Mouse (Mus musculus) liver, embryonic 12.5 days (tissue): ENCODE data around the gene Clic4. TPM values are rescaled to one million over a fixed set of nuclear protein-coding genes. Genes with fewer than 3 reads are reported as not detected.
A peak's percentile ranks its signal among the peaks of the same experiment; 100 is the strongest.
"Not testable (repeated sequence)": the region's sequence is repeated elsewhere in the genome, so short reads cannot be mapped to it uniquely, and the experiment has no call there.

Source experiments
- ATAC-seq: fragments of 200-750 bp; cut with Nextera tagmentation; 2 replicates; pipeline ENCODE4 v1.8.0; 2017; ENCODE audit warnings: moderate number of reproducible peaks, mild to moderate bottlenecking, moderate library complexity
- H3K27ac ChIP-seq: fragments of 300-500 bp; sonication (generic); 2 replicates; pipeline ENCODE4 v1.5.1; 2016; ENCODE audit warnings: mild to moderate bottlenecking
- H3K27me3 ChIP-seq: fragments of 300-500 bp; sonication (generic); replicated peaks from 2 replicates; pipeline ENCODE4 v1.6.1; 2016; ENCODE audit warnings: mild to moderate bottlenecking, moderate library complexity
- H3K36me3 ChIP-seq: fragments of 300-500 bp; sonication (generic); 2 replicates; pipeline ENCODE4 v1.6.1; 2016; ENCODE audit warnings: mild to moderate bottlenecking, moderate library complexity
- H3K4me1 ChIP-seq: fragments of 300-500 bp; sonication (generic); 2 replicates; pipeline ENCODE4 v1.6.1; 2016
- H3K4me2 ChIP-seq: fragments of 300-500 bp; sonication (generic); 2 replicates; pipeline ENCODE4 v1.6.1; 2016; ENCODE audit warnings: mild to moderate bottlenecking, moderate library complexity
- H3K4me3 ChIP-seq: fragments of 300-500 bp; sonication (generic); 2 replicates; pipeline ENCODE4 v1.5.1; 2016; ENCODE audit warnings: mild to moderate bottlenecking, moderate library complexity
- H3K9ac ChIP-seq: fragments of 300-500 bp; sonication (generic); 2 replicates; pipeline ENCODE4 v1.6.1; 2016; ENCODE audit warnings: mild to moderate bottlenecking, moderate library complexity
- H3K9me3 ChIP-seq: fragments of 300-500 bp; sonication (generic); replicated peaks from 2 replicates; pipeline ENCODE4 v1.6.1; 2016; ENCODE audit warnings: mild to moderate bottlenecking, moderate library complexity
- WGBS: fragments of 180-500 bp; shearing (Covaris S2); methylation state at CpG from one replicate; pipeline ENCODE4 v1.1.7; 2016; ENCODE audit not compliant: insufficient replicate concordance; 5-methylcytosine and 5-hydroxymethylcytosine counted together
- polyA plus RNA-seq: library from polyadenylated mRNA; unstranded; fragments of >200 nt; fragmentation: Nextera tagmentation; extraction: Ambion mirVana; gene quantifications from 2 replicates; pipeline ENCODE4 v1.2.1, GENCODE M21; 2016

The Clic4 gene
- polyA plus RNA-seq, 1 experiment from 2014 or later, result 161 TPM

DNA sequence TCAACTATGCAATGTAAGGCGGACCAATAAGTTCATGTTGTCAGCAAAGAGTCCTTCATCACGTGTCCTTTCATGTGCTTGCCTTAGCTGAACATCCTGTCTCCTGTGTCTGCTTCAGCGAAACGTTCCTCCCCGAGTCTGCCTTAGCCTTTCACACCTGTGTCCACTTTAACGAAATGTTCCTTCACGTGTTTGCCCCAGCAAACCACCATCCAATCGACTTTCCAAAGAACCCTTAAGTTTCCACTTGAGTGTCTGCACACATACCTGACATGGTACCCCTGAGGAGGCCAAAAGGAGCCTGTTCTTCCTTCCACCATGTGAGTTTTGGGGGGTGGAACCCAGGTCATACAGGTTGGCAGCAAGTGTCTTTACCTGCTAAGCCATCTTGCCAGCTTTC, 18.6 kb upstream of the Clic4 start:
- WGBS, result 85% methylated on average over 8 of the region's 8 CpGs
- H3K9me3 ChIP-seq, result no peaks in the 10 kb centered on the region
- H3K27ac ChIP-seq, result peak overlapping the region; percentile 72; the same call in 1 of the 2 replicates

DNA sequence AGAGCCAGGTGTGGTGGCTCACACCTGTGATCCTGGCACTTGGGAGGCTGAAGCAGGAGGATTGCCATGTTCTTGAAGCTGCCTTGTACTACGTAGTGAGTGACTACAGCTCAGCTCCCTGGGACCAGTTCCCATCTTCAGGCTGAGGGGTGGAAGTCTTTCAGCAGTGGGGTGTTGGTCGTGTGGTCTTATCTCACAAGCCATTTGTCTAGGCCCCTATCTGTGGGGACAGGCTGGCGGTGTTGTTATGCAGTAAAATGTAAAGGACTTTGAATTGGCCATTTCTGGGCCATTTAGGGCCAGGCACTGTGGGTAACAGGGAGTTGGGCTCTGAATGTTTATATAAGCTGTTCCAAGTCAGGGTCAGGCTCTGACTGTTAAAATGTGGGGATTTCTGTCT, 15.4 kb upstream of the Clic4 start:
- Histone ChIP-seq H3K4me3 (peak overlapping the region; percentile 14), H3K36me3 (no peaks in the 10 kb centered on the region), H3K9ac (peak overlapping the region; percentile 72), H3K9me3 (no peaks in the 10 kb centered on the region), H3K27me3 (no peaks in the 10 kb centered on the region), H3K4me2 (peak overlapping the region; percentile 71), H3K27ac (peak overlapping the region; percentile 98), H3K4me1 (peaks cover 78% of the 10 kb centered on the region)
- ATAC-seq, result peak; percentile 87
- 11% methylated on average over 3 of the region's 3 CpGs for WGBS

More for the DNA sequence above, 18.6 kb upstream of the Clic4 start:
- no peak for ATAC-seq
- H3K36me3 ChIP-seq, result no peaks in the 10 kb centered on the region
- no peak overlapping the region for H3K4me2 ChIP-seq
- peaks cover 62% of the 10 kb centered on the region for H3K4me1 ChIP-seq
- no peaks in the 10 kb centered on the region for H3K27me3 ChIP-seq
- no peak overlapping the region for H3K4me3 ChIP-seq
- H3K9ac ChIP-seq, result no peak overlapping the region

DNA sequence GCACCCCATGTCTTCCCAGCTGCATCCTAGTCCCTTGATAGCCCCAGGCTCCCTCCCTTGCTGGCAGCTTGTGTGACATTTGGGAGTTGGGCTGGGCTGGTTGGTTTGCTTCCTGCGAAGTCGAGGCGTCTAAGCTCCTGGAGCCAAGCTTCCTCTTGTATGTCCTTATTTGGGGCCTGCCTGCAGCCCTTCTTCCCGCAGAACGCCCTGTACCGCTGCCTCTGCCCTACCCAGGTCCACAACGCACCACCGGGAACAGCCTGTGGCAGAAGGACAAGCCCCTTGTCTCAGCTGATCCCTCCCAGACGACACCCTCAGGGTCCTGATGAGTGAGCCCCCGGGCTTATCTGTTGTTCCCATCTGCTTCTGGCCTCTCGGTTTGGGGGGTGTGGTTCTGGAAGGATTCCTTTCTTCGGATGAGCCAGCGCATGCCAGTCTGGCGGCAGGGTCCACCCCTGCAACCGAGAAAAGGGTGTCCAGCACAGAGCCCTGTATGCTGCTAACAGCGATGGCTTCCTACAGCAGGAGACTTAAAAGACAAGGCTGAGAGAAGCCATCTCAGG, 14.3 kb upstream of the Clic4 start:
- Histone ChIP-seq H3K4me1 (peaks cover 69% of the 10 kb centered on the region), H3K27me3 (no peaks in the 10 kb centered on the region), H3K27ac (peak overlapping the region; percentile 98), H3K9me3 (no peaks in the 10 kb centered on the region), H3K36me3 (no peaks in the 10 kb centered on the region), H3K4me3 (peak overlapping the region; percentile 27), H3K9ac (peak overlapping the region; percentile 72), H3K4me2 (peak overlapping the region; percentile 71)
- peak; percentile 81 for ATAC-seq
- 2% methylated on average over 16 of the region's 16 CpGs for WGBS

DNA sequence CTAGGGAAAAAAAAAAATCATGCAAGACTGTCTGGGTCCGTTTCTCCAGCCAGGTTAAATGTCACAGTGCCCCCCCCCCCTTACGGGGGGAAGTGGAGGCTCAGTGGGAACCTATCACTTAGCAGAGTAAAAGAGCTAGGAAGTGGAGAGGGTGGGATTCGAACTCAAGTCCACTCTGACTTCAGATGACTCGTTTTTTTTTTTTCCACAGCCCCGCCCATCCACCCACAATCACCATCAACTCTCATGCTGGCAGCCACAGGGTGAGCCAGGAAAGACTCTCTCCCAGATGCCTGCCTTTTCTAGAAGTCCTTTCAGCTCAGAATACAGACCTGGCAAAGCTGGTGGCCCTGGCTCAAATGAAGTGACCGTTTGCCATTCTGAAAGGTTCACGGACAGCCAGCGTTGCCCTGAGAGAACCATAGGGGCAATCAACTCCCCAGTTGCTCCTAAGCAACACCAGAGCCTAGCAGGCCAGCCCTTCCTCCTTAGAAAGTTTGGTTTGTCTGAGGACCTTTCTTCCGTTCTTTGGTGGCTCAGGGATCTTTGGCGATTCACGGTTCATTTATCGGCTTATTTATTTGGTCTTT, 13.5 kb upstream of the Clic4 start:
- no peaks in the 10 kb centered on the region for H3K9me3 ChIP-seq
- peak overlapping the region; percentile 71 for H3K4me2 ChIP-seq
- peak overlapping the region; percentile 72 for H3K9ac ChIP-seq
- H3K27ac ChIP-seq, result peak overlapping the region; percentile 98
- H3K4me1 ChIP-seq, result peaks cover 62% of the 10 kb centered on the region
- no peaks in the 10 kb centered on the region for H3K27me3 ChIP-seq
- H3K4me3 ChIP-seq, result peak overlapping the region; percentile 27
- 34% methylated on average over 12 of the region's 12 CpGs for WGBS
- no peak for ATAC-seq
- H3K36me3 ChIP-seq, result no peaks in the 10 kb centered on the region

DNA sequence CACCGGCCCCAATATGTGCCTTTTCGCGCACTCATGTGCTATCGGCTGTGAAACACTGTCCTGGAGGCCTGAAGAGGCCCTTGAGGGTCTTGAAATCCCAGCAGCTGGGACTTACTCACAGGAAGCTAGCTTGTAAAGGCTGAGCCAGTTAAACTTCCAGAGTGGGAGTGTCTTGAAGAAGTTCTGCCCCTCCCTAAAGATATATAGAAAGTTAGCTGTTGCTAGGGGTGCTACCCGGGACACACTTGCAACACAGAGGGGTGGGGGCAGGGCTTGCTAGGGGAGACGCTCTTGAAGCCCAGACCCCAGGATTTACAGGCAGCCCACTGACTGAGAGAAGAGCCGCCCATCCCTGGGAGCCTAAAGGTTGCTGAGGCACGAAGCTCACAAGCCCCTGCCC, 12.8 kb upstream of the Clic4 start:
- ATAC-seq, result no peak
- peak overlapping the region; percentile 98 for H3K27ac ChIP-seq
- no peaks in the 10 kb centered on the region for H3K36me3 ChIP-seq
- H3K4me2 ChIP-seq, result peak overlapping the region; percentile 71
- peak overlapping the region; percentile 72 for H3K9ac ChIP-seq
- no peaks in the 10 kb centered on the region for H3K9me3 ChIP-seq
- WGBS, result 43% methylated on average over 8 of the region's 8 CpGs
- no peaks in the 10 kb centered on the region for H3K27me3 ChIP-seq
- peaks cover 56% of the 10 kb centered on the region for H3K4me1 ChIP-seq
- H3K4me3 ChIP-seq, result peak overlapping the region; percentile 14; the same call in 1 of the 2 replicates

DNA sequence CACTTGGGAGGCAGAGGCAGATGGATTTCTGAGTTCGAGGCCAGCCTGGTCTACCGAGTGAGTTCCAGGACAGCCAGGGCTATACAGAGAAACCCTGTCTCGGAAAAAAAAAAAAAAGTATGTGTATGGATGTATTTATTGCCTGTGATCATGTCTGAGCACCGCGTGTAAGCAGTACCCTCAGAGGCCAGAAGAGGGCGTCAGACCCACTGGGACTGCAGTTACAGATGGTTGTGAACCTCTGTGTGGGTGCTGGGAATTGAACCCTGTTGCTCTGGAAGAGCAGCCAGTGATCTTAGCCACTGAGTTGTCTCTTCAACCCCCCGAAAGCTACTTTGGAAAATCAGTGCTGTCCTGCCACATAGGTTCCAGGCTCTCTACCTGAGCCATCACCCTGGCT, 11.3 kb upstream of the Clic4 start:
- Histone ChIP-seq H3K4me2 (no peak overlapping the region), H3K9me3 (no peaks in the 10 kb centered on the region), H3K4me3 (no peak overlapping the region), H3K27ac (no peak overlapping the region), H3K36me3 (no peaks in the 10 kb centered on the region), H3K27me3 (no peaks in the 10 kb centered on the region), H3K4me1 (peaks cover 47% of the 10 kb centered on the region), H3K9ac (no peak overlapping the region)
- ATAC-seq, result no peak
- WGBS, result 81% methylated on average over 7 of the region's 7 CpGs

DNA sequence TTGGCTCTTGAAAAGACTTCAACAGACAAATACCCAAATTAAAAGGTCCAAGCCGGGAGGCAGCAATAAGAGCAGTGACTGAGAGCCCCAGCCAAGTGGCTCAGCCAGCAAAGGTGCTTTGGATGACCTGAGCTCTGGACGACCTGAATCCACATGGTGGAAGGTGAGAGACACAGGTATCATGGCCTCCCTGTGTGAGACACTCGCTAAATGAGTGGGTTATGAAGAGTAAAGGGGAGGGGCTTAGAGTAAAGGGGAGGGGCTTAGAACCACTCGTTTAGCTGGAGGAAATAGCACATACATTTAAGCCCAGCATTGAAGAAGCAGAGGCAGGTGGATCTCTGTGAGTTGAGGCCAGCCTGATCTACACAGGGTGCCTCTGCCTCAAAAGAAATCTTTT, 10.8 kb upstream of the Clic4 start:
- Histone ChIP-seq H3K27ac (0 out of 2 replicates have a peak overlapping the region, but pooled peaks have one; percentile 41), H3K36me3 (no peaks in the 10 kb centered on the region), H3K9ac (no peak overlapping the region), H3K4me2 (no peak overlapping the region), H3K4me3 (no peak overlapping the region), H3K9me3 (no peaks in the 10 kb centered on the region), H3K27me3 (no peaks in the 10 kb centered on the region), H3K4me1 (peaks cover 43% of the 10 kb centered on the region)
- WGBS, result 63% methylated on average over 4 of the region's 4 CpGs
- ATAC-seq, result no peak

DNA sequence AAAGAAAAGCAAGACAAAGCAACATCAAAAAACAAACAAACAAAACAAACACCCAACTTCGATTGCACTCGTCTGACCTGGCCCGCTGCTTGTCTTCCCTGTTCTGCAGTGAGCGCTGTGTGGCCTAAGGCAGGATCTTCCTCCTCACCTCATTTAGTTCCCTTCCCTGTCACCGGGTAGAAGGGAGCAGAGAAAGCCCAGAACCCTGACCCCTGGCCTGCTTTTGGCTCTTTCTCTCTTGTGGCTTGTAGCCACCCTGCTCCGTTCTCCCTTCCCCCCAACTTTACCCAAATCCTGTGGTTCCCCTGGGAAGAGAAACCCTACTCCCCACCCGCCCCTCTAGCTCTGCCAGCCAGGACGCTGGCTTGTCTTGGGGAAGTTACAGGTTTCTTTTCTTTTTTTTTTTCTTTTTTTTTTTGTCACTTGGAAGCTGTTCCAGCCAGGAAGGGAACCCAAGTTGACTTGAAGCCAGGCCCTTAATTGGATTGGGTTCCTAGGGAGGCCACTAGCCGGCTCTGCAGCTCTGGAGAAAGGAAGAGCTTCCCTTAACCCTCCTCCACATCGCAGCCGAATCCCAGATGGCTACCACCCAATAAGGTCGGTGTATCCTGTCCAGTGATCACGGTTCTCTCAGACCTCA, 10.2 kb upstream of the Clic4 start:
- Histone ChIP-seq H3K9ac (no peak overlapping the region), H3K36me3 (no peaks in the 10 kb centered on the region), H3K4me2 (no peak overlapping the region), H3K27ac (0 out of 2 replicates have a peak overlapping the region, but pooled peaks have one; percentile 41), H3K27me3 (no peaks in the 10 kb centered on the region; the same call in 1 of the 2 replicates), H3K4me3 (no peak overlapping the region), H3K4me1 (peaks cover 39% of the 10 kb centered on the region), H3K9me3 (no peaks in the 10 kb centered on the region)
- WGBS, result 60% methylated on average over 13 of the region's 13 CpGs
- no peak for ATAC-seq

DNA sequence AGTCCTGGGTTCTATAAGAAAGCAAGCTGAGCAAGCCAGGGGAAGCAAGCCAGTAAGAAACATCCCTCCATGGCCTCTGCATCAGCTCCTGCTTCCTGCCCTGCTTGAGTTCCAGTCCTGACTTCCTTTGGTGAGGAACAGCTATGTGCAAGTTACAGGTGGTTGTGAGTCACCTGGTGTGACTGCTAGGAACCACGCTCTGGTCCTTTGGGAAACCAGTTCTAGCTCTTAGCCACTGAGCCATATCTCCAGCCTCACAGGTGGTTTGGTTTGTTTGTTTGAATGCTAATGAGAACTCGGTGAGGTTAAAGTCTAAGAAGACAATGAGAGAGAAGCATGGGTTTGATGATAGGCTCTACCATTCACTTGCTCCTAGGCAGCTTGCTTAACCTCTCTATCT, 7.4 kb upstream of the Clic4 start:
- peaks cover 35% of the 10 kb centered on the region for H3K4me1 ChIP-seq
- H3K4me2 ChIP-seq, H3K36me3 ChIP-seq, H3K27ac ChIP-seq, H3K4me3 ChIP-seq, H3K9me3 ChIP-seq, H3K9ac ChIP-seq, ATAC-seq, H3K27me3 ChIP-seq: not testable (repeated sequence)
- WGBS, result 61% methylated on average over 2 of the region's 2 CpGs

DNA sequence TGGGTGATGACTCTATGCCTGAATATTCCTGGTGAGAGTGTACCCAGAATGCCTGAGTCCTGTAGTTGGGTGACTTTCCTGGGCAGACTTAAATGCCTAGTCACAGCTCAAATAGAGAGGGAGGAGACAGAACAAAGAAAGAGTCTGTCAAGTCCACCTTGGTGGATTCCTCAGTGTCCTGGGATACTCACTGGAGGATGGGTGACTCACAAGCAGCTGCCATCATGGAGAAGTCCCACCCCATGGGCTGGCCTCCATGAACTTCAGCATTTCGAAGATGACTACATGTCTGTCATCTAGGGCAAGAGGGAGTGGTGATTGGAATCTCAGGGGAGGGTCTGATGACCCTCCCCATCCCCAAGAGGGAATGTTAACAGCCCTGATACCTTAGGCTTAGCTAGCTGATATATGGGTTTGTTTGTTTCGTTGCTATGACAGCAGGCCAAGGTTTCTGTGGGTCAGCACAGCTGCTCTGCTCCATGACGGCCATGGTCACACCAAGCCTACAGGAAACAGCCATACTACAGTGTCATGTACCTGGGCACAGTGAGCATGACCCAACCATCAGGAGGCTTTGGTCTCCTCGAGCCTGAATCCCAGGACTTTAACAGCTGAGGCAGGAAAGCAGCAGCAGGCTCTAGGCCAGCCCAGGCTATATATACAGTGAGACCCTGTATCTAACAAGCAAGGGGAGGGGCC, 4.2 kb upstream of the Clic4 start:
- no peak for ATAC-seq
- WGBS, result 63% methylated on average over 4 of the region's 4 CpGs

DNA sequence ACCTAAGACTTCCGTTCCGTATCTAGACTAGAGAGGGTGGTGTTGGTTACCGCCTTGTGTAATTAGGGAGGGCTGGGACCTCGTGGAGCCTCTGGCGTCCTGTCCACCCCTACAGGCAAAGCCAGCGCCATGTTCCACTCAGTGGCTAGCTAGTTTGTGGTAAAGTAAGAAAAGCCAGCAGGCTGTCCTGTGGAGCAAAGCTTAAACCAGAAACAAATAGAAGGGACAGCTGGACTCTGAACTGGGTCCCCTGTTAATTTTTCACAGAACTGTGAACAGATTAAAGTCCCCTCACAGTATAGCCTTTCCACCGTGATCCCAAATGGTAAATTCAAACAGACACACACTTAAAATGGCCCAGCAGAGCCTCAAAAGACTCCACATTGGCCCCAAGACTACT, 2.1 kb upstream of the Clic4 start:
- Histone ChIP-seq H3K4me3 (no peak overlapping the region), H3K4me2 (no peak overlapping the region), H3K36me3 (peaks cover 8% of the 10 kb centered on the region), H3K27me3 (no peaks in the 10 kb centered on the region; the same call in 1 of the 2 replicates), H3K4me1 (peaks cover 59% of the 10 kb centered on the region), H3K9me3 (no peaks in the 10 kb centered on the region), H3K27ac (peak overlapping the region; percentile 64), H3K9ac (no peak overlapping the region)
- WGBS, result 70% methylated on average over 7 of the region's 7 CpGs
- no peak for ATAC-seq

More for the DNA sequence above, 4.2 kb upstream of the Clic4 start:
- H3K9me3 ChIP-seq, result no peaks in the 10 kb centered on the region
- H3K27me3 ChIP-seq, result no peaks in the 10 kb centered on the region; the same call in 1 of the 2 replicates
- no peak overlapping the region; the same call in 1 of the 2 replicates for H3K9ac ChIP-seq
- 0 out of 2 replicates have a peak overlapping the region, but pooled peaks have one; percentile 25 for H3K27ac ChIP-seq
- H3K36me3 ChIP-seq, result no peaks in the 10 kb centered on the region
- peaks cover 45% of the 10 kb centered on the region for H3K4me1 ChIP-seq
- no peak overlapping the region for H3K4me3 ChIP-seq
- no peak overlapping the region for H3K4me2 ChIP-seq

DNA sequence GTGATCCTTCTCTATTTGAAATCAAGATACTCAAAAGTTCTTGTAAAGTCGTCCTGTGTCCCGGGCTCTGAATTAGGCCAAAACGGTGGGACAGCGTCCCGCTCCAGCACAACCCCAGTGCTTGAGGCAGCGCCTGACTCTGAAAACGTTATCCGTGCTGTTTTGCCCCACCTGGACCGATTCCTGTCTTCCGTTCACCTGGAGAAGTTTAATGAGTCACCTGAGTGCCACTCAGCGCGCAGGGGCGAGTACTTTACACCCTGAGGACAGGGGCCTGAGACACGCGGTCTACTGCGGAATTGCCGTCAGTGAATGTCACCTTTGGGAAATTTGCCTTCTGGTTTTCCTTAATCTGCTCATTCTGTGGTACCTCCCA, 681 bp upstream of the Clic4 start:
- Histone ChIP-seq H3K4me2 (peak overlapping the region; percentile 90), H3K4me3 (peak overlapping the region; percentile 90), H3K9ac (peak overlapping the region; percentile 79), H3K27me3 (no peaks in the 10 kb centered on the region; the same call in 1 of the 2 replicates), H3K9me3 (no peaks in the 10 kb centered on the region), H3K27ac (peak overlapping the region; percentile 95), H3K36me3 (peaks cover 21% of the 10 kb centered on the region), H3K4me1 (peaks cover 74% of the 10 kb centered on the region)
- ATAC-seq, result no peak
- WGBS, result 6% methylated on average over 17 of the region's 17 CpGs
